Mouse (Mus musculus): ENCODE results near the gene Cabp1. TPM values are rescaled to one million over a fixed set of nuclear protein-coding genes. Genes with fewer than 3 reads are reported as not detected.
A peak's percentile ranks its signal among the peaks of the same experiment; 100 is the strongest.

Cabp1 gene
- polyA plus RNA-seq, 1 experiment from 2014 or later, result 1.2 TPM

GRCm38 (mm10) chr5:115188824-115189223, 5.4 kb downstream of the Cabp1 start:
- peaks cover 17% of the 10 kb centered on the region for H3K4me1 ChIP-seq (replicated peaks; ENCODE audit: control insufficient read depth, insufficient read depth, low read length)
- H3K27ac ChIP-seq (ENCODE audit: low read depth, low read length), result no peak overlapping the region
- no peaks in the 10 kb centered on the region for H3K36me3 ChIP-seq (ENCODE audit: control insufficient read depth, insufficient read depth, low read length)
- H3K27me3 ChIP-seq (ENCODE audit: control insufficient read depth, insufficient read depth, low read length), result peaks cover 43% of the 10 kb centered on the region
- no peak overlapping the region for H3K4me3 ChIP-seq (ENCODE audit: low read depth, low read length)
- no peak overlapping the region for H3K9ac ChIP-seq (ENCODE audit: low read length)
- no peak for ATAC-seq (replicated peaks; ENCODE audit: low FRiP score)
- DNase-seq (ENCODE audit: low spot score), result peak; percentile 66
- no peaks in the 10 kb centered on the region for H3K9me3 ChIP-seq (ENCODE audit: control insufficient read depth, low read length)
- H3K4me2 ChIP-seq (ENCODE audit: low read depth, low read length, severe bottlenecking), result no peak overlapping the region
- WGBS, result 51% methylated on average over 5 of the region's 5 CpGs

- peak; percentile 95 for DNase-seq (ENCODE audit: low spot score)
- Histone ChIP-seq H3K36me3 (ENCODE audit: control insufficient read depth, insufficient read depth, low read length) (no peaks in the 10 kb centered on the region), H3K9ac (ENCODE audit: low read length) (no peak overlapping the region), H3K27me3 (ENCODE audit: control insufficient read depth, insufficient read depth, low read length) (peaks cover 29% of the 10 kb centered on the region), H3K27ac (ENCODE audit: low read depth, low read length) (no peak overlapping the region), H3K4me3 (ENCODE audit: low read depth, low read length) (no peak overlapping the region), H3K4me2 (ENCODE audit: low read depth, low read length, severe bottlenecking) (peak overlapping the region; percentile 13; the same call in 1 of the 2 replicates), H3K9me3 (ENCODE audit: control insufficient read depth, low read length) (no peaks in the 10 kb centered on the region), H3K4me1 (replicated peaks; ENCODE audit: control insufficient read depth, insufficient read depth, low read length) (peaks cover 9% of the 10 kb centered on the region; the same call in 1 of the 2 replicates)
- peak; percentile 71 for ATAC-seq (replicated peaks; ENCODE audit: low FRiP score)
- WGBS, result 18% methylated on average over 26 of the region's 26 CpGs
Measured at GRCm38 (mm10) chr5:115187188-115188131, 6.7 kb downstream of the Cabp1 start.

- Histone ChIP-seq H3K4me2 (ENCODE audit: low read depth, low read length, severe bottlenecking) (peak overlapping the region; percentile 13; the same call in 1 of the 2 replicates), H3K9me3 (ENCODE audit: control insufficient read depth, low read length) (no peaks in the 10 kb centered on the region), H3K4me3 (ENCODE audit: low read depth, low read length) (no peak overlapping the region), H3K4me1 (replicated peaks; ENCODE audit: control insufficient read depth, insufficient read depth, low read length) (peaks cover 6% of the 10 kb centered on the region; the same call in 1 of the 2 replicates), H3K27ac (ENCODE audit: low read depth, low read length) (no peak overlapping the region), H3K36me3 (ENCODE audit: control insufficient read depth, insufficient read depth, low read length) (no peaks in the 10 kb centered on the region), H3K9ac (ENCODE audit: low read length) (no peak overlapping the region), H3K27me3 (ENCODE audit: control insufficient read depth, insufficient read depth, low read length) (peaks cover 20% of the 10 kb centered on the region)
- ATAC-seq (replicated peaks; ENCODE audit: low FRiP score), result 0 out of 2 replicates have a peak, but pooled peaks have one; percentile 18
- peak; percentile 61 for DNase-seq (ENCODE audit: low spot score)
- 44% methylated on average over 17 of the region's 17 CpGs for WGBS
Measured at GRCm38 (mm10) chr5:115186371-115187073, 7.7 kb downstream of the Cabp1 start.

- peak overlapping the region; percentile 35; the same call in 1 of the 2 replicates for H3K9ac ChIP-seq (ENCODE audit: low read length)
- DNase-seq (ENCODE audit: low spot score), result no peak
- no peak overlapping the region for H3K4me3 ChIP-seq (ENCODE audit: low read depth, low read length)
- peak overlapping the region; percentile 21; the same call in 1 of the 2 replicates for H3K4me2 ChIP-seq (ENCODE audit: low read depth, low read length, severe bottlenecking)
- ATAC-seq (replicated peaks; ENCODE audit: low FRiP score), result no peak
- no peaks in the 10 kb centered on the region for H3K36me3 ChIP-seq (ENCODE audit: control insufficient read depth, insufficient read depth, low read length)
- H3K9me3 ChIP-seq (ENCODE audit: control insufficient read depth, low read length), result no peaks in the 10 kb centered on the region
- peaks cover 3% of the 10 kb centered on the region; the same call in 1 of the 2 replicates for H3K27me3 ChIP-seq (ENCODE audit: control insufficient read depth, insufficient read depth, low read length)
- peaks cover 6% of the 10 kb centered on the region; the same call in 1 of the 2 replicates for H3K4me1 ChIP-seq (replicated peaks; ENCODE audit: control insufficient read depth, insufficient read depth, low read length)
- WGBS, result 19% methylated on average over 15 of the region's 15 CpGs
- H3K27ac ChIP-seq (ENCODE audit: low read depth, low read length), result no peak overlapping the region
Measured at GRCm38 (mm10) chr5:115184726-115185125, 9.5 kb downstream of the Cabp1 start.

DNA sequence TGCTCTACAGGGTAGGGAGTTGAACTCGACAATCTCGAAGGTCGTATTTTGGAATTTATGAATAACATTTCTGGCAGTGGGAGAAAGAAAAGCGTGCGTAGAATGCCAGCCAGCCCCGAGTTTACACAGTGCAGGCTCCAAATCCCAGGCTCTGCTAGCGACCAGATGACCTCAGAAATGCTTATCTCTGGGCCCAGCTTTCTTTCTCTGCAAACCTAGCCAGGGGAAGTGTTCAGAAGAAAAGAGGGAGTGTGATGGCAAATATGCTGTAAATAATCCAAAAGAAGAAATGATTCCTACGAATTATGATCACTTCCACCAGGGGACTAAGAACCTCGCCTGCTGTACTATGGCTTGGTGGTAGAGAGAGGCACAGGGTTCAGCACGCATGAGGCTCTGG, 10.7 kb downstream of the Cabp1 start:
- 83% methylated on average over 10 of the region's 10 CpGs for WGBS
- Histone ChIP-seq H3K4me2 (ENCODE audit: low read depth, low read length, severe bottlenecking) (no peak overlapping the region), H3K36me3 (ENCODE audit: control insufficient read depth, insufficient read depth, low read length) (no peaks in the 10 kb centered on the region), H3K4me3 (ENCODE audit: low read depth, low read length) (no peak overlapping the region), H3K4me1 (replicated peaks; ENCODE audit: control insufficient read depth, insufficient read depth, low read length) (peaks cover 6% of the 10 kb centered on the region; the same call in 1 of the 2 replicates), H3K27ac (ENCODE audit: low read depth, low read length) (no peak overlapping the region), H3K9me3 (ENCODE audit: control insufficient read depth, low read length) (no peaks in the 10 kb centered on the region), H3K9ac (ENCODE audit: low read length) (no peak overlapping the region; the same call in 1 of the 2 replicates), H3K27me3 (ENCODE audit: control insufficient read depth, insufficient read depth, low read length) (0 out of 2 replicates have a peak, but pooled peaks cover 3% of the 10 kb centered on the region)
- DNase-seq (ENCODE audit: low spot score) (no peak), ATAC-seq (replicated peaks; ENCODE audit: low FRiP score) (no peak)

DNA sequence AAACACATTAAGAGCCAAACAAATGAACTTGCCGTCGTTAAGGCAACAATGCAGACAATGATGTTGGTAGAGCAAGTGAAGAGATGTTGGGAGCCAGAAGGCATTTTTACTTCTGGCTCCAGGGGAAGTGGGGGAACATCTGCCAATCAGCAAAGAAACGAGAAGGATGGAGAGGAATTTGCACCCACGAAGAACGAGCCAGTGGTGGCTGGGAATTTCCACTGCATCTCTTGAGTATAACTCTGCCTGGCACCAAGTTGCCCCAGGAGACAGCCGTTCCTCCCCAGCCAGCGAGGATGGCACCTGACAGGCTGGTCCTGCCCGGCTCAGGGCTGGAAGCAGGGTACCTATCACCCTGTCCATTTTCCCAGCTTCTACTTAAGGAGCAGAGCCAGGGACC, 11.3 kb downstream of the Cabp1 start:
- Histone ChIP-seq H3K27ac (ENCODE audit: low read depth, low read length) (no peak overlapping the region), H3K27me3 (ENCODE audit: control insufficient read depth, insufficient read depth, low read length) (0 out of 2 replicates have a peak, but pooled peaks cover 3% of the 10 kb centered on the region), H3K9ac (ENCODE audit: low read length) (peak overlapping the region; percentile 6; the same call in 1 of the 2 replicates), H3K4me1 (replicated peaks; ENCODE audit: control insufficient read depth, insufficient read depth, low read length) (peaks cover 6% of the 10 kb centered on the region; the same call in 1 of the 2 replicates), H3K36me3 (ENCODE audit: control insufficient read depth, insufficient read depth, low read length) (no peaks in the 10 kb centered on the region), H3K9me3 (ENCODE audit: control insufficient read depth, low read length) (no peaks in the 10 kb centered on the region), H3K4me2 (ENCODE audit: low read depth, low read length, severe bottlenecking) (no peak overlapping the region), H3K4me3 (ENCODE audit: low read depth, low read length) (no peak overlapping the region)
- ATAC-seq (replicated peaks; ENCODE audit: low FRiP score) (no peak), DNase-seq (ENCODE audit: low spot score) (no peak)
- 75% methylated on average over 8 of the region's 8 CpGs for WGBS

DNA sequence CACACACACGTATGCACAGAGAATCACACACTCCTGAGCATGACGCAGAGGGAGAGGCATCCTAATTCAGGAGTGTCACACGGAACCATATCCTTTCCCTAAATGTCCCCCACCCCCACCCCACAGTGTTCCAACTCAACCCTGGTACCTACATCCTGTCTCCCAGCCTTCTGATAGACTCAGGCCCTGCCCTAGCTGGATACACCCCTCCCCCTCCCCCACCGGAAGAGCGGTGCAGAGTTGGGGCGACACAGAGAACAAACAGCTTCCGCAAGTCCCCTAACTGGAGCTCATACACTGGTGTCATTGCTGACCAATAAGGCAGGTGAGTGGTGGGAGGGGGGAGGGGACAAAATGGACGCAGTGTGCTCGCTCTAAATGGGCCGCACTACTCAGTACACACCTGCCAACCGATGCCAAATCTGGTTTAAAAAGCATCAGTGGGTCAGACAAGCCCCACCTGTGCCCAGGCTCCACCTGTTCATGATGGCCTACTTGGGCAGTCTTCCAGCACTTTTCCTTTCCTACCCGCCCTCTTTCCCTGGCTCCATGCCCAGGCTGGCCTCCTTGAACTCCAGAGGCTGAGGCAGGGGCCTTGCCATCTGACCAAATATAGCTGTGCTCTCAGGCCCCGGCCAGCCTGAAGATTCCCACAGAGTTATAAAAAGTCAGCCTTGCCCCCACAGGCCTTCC, 12.8 kb downstream of the Cabp1 start:
- no peak for ATAC-seq (replicated peaks; ENCODE audit: low FRiP score)
- H3K9me3 ChIP-seq (ENCODE audit: control insufficient read depth, low read length), result no peaks in the 10 kb centered on the region
- 0 out of 2 replicates have a peak, but pooled peaks cover 3% of the 10 kb centered on the region for H3K27me3 ChIP-seq (ENCODE audit: control insufficient read depth, insufficient read depth, low read length)
- no peak for DNase-seq (ENCODE audit: low spot score)
- H3K4me3 ChIP-seq (ENCODE audit: low read depth, low read length), result no peak overlapping the region
- H3K4me1 ChIP-seq (replicated peaks; ENCODE audit: control insufficient read depth, insufficient read depth, low read length), result no peaks in the 10 kb centered on the region
- H3K9ac ChIP-seq (ENCODE audit: low read length), result no peak overlapping the region
- no peaks in the 10 kb centered on the region for H3K36me3 ChIP-seq (ENCODE audit: control insufficient read depth, insufficient read depth, low read length)
- no peak overlapping the region for H3K4me2 ChIP-seq (ENCODE audit: low read depth, low read length, severe bottlenecking)
- 83% methylated on average over 13 of the region's 13 CpGs for WGBS
- H3K27ac ChIP-seq (ENCODE audit: low read depth, low read length), result no peak overlapping the region

- no peak overlapping the region for H3K4me2 ChIP-seq (ENCODE audit: low read depth, low read length, severe bottlenecking)
- no peak overlapping the region for H3K9ac ChIP-seq (ENCODE audit: low read length)
- H3K27ac ChIP-seq (ENCODE audit: low read depth, low read length), result no peak overlapping the region
- H3K27me3 ChIP-seq (ENCODE audit: control insufficient read depth, insufficient read depth, low read length), result no peaks in the 10 kb centered on the region
- 92% methylated on average over 11 of the region's 11 CpGs for whole genome bisulfite sequencing
- no peak overlapping the region for H3K4me3 ChIP-seq (ENCODE audit: low read depth, low read length)
- no peaks in the 10 kb centered on the region for H3K36me3 ChIP-seq (ENCODE audit: control insufficient read depth, insufficient read depth, low read length)
- no peaks in the 10 kb centered on the region for H3K4me1 ChIP-seq (replicated peaks; ENCODE audit: control insufficient read depth, insufficient read depth, low read length)
- H3K9me3 ChIP-seq (ENCODE audit: control insufficient read depth, low read length), result no peaks in the 10 kb centered on the region
- ATAC-seq (replicated peaks; ENCODE audit: low FRiP score) (no peak), DNase-seq (ENCODE audit: low spot score) (no peak)
Measured at GRCm38 (mm10) chr5:115179596-115179995, 14.6 kb downstream of the Cabp1 start.

All from forebrain, embryonic 11.5 days (tissue).